Mouse (Mus musculus): Measurements from ENCODE around the gene Tmem210. TPM values are rescaled to one million over a fixed set of nuclear protein-coding genes. Genes with fewer than 3 reads are reported as not detected.

Gene Tmem210
- total and polyA plus RNA-seq, 2 experiments from 2014 or later: not detected

GRCm38 (mm10) chr2:25262795-25263622, 24.9 kb upstream of the Tmem210 start:
- H3K9me3 ChIP-seq (ENCODE audit: low read length): no peaks in the 10 kb centered on the region
- H3K27me3 ChIP-seq (ENCODE audit: insufficient read depth, low read length): peaks cover 3% of the 10 kb centered on the region; the same call in 1 of the 2 replicates
- peak overlapping the region; percentile 100 for H3K4me2 ChIP-seq (ENCODE audit: low read depth, low read length, poor library complexity, severe bottlenecking)
- H3K4me3 ChIP-seq (ENCODE audit: low read depth, low read length): peak overlapping the region; percentile 71
- ATAC-seq (ENCODE audit: low FRiP score) (peak; percentile 31), DNase-seq (ENCODE audit: low spot score) (peak; percentile 49)
- H3K4me1 ChIP-seq (ENCODE audit: insufficient read depth, low read length): peaks cover 37% of the 10 kb centered on the region
- H3K27ac ChIP-seq (ENCODE audit: low read depth, low read length): peak overlapping the region; percentile 67; the same call in 1 of the 2 replicates
- peak overlapping the region; percentile 65 for H3K9ac ChIP-seq (replicated peaks; ENCODE audit: low read length, poor library complexity, severe bottlenecking)
- TF ChIP-seq CTCF (IDR thresholded peaks at IDR 0.05): no peak
- H3K36me3 ChIP-seq (ENCODE audit: insufficient read depth, low read length): 0 out of 2 replicates have a peak, but pooled peaks cover 6% of the 10 kb centered on the region
- under 1% methylated on average over 77 of the region's 82 CpGs for WGBS

GRCm38 (mm10) chr2:25263623-25264285, 24.2 kb upstream of the Tmem210 start:
- ATAC-seq (ENCODE audit: low FRiP score) (no peak), DNase-seq (ENCODE audit: low spot score) (no peak)
- 0 out of 2 replicates have a peak, but pooled peaks cover 7% of the 10 kb centered on the region for H3K36me3 ChIP-seq (ENCODE audit: insufficient read depth, low read length)
- no peak for TF ChIP-seq CTCF (IDR thresholded peaks at IDR 0.05)
- peaks cover 37% of the 10 kb centered on the region for H3K4me1 ChIP-seq (ENCODE audit: insufficient read depth, low read length)
- peaks cover 3% of the 10 kb centered on the region; the same call in 1 of the 2 replicates for H3K27me3 ChIP-seq (ENCODE audit: insufficient read depth, low read length)
- H3K4me2 ChIP-seq (ENCODE audit: low read depth, low read length, poor library complexity, severe bottlenecking): peak overlapping the region; percentile 100
- H3K4me3 ChIP-seq (ENCODE audit: low read depth, low read length): peak overlapping the region; percentile 71
- H3K27ac ChIP-seq (ENCODE audit: low read depth, low read length): no peak overlapping the region
- 23% methylated on average over 12 of the region's 12 CpGs for WGBS
- no peaks in the 10 kb centered on the region for H3K9me3 ChIP-seq (ENCODE audit: low read length)
- peak overlapping the region; percentile 65 for H3K9ac ChIP-seq (replicated peaks; ENCODE audit: low read length, poor library complexity, severe bottlenecking)

DNA sequence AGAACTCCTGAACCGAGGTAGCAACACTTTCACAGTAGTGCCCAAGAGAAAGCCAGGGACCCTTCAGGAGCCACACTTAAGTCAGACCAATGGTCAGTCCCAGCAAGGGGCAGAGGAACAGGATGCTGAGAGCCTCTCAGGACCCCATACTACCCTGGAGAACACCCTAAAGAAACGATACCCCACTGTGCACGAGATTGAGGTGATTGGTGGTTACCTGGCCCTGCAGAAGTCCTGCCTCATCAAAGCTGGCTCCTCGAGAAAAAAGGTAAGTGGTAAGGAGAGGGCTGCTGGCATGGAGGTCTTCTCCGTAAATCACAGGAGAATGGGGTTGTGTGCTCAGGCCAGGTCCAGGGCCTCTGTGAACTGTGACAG, 23.7 kb upstream of the Tmem210 start:
- DNase-seq (ENCODE audit: low spot score) (no peak), ATAC-seq (ENCODE audit: low FRiP score) (no peak)
- Histone ChIP-seq H3K9ac (replicated peaks; ENCODE audit: low read length, poor library complexity, severe bottlenecking) (0 out of 2 replicates have a peak overlapping the region, but pooled peaks have one; percentile 65), H3K27ac (ENCODE audit: low read depth, low read length) (no peak overlapping the region), H3K27me3 (ENCODE audit: insufficient read depth, low read length) (peaks cover 3% of the 10 kb centered on the region; the same call in 1 of the 2 replicates), H3K4me2 (ENCODE audit: low read depth, low read length, poor library complexity, severe bottlenecking) (peak overlapping the region; percentile 100), H3K4me3 (ENCODE audit: low read depth, low read length) (peak overlapping the region; percentile 71), H3K4me1 (ENCODE audit: insufficient read depth, low read length) (peaks cover 37% of the 10 kb centered on the region), H3K36me3 (ENCODE audit: insufficient read depth, low read length) (peaks cover 10% of the 10 kb centered on the region), H3K9me3 (ENCODE audit: low read length) (no peaks in the 10 kb centered on the region)
- WGBS: 77% methylated on average over 5 of the region's 5 CpGs
- TF ChIP-seq CTCF (IDR thresholded peaks at IDR 0.05): no peak

DNA sequence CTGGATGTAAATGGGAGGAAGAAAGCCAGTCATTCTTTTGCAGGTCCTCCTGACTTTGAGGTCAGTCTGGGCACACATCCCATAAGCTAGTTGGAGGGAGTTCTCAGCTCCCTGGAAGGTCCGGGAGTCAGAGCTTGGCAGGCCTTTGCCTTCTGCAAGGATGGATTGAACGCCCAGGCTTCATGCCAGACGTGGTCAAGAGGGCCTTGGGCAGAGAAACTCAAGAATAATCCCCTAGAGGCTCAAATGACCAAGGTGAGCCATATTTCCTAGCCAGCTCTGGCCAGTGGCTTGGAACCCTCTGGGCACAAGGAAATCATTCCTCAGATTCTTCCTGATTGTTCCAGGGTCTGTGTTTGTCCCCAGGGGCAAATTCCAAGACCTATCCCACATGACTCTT, 23.1 kb upstream of the Tmem210 start:
- no peak for ATAC-seq (ENCODE audit: low FRiP score)
- Histone ChIP-seq H3K4me3 (ENCODE audit: low read depth, low read length) (no peak overlapping the region; the same call in 1 of the 2 replicates), H3K27me3 (ENCODE audit: insufficient read depth, low read length) (peaks cover 3% of the 10 kb centered on the region; the same call in 1 of the 2 replicates), H3K4me2 (ENCODE audit: low read depth, low read length, poor library complexity, severe bottlenecking) (peak overlapping the region; percentile 100), H3K9me3 (ENCODE audit: low read length) (no peaks in the 10 kb centered on the region), H3K27ac (ENCODE audit: low read depth, low read length) (no peak overlapping the region), H3K4me1 (ENCODE audit: insufficient read depth, low read length) (peaks cover 37% of the 10 kb centered on the region), H3K36me3 (ENCODE audit: insufficient read depth, low read length) (peaks cover 16% of the 10 kb centered on the region), H3K9ac (replicated peaks; ENCODE audit: low read length, poor library complexity, severe bottlenecking) (no peak overlapping the region)
- TF ChIP-seq CTCF (IDR thresholded peaks at IDR 0.05): no peak
- 75% methylated on average over 3 of the region's 3 CpGs for WGBS
- DNase-seq (ENCODE audit: low spot score): peak; percentile 47

GRCm38 (mm10) chr2:25265897-25266656, 21.9 kb upstream of the Tmem210 start:
- peak overlapping the region; percentile 9; the same call in 1 of the 2 replicates for H3K4me3 ChIP-seq (ENCODE audit: low read depth, low read length)
- DNase-seq (ENCODE audit: low spot score): peak; percentile 85
- H3K27me3 ChIP-seq (ENCODE audit: insufficient read depth, low read length): peaks cover 3% of the 10 kb centered on the region; the same call in 1 of the 2 replicates

More at GRCm38 (mm10) chr2:25265897-25266656, 21.9 kb upstream of the Tmem210 start:
- peaks cover 27% of the 10 kb centered on the region for H3K36me3 ChIP-seq (ENCODE audit: insufficient read depth, low read length)
- TF ChIP-seq CTCF (IDR thresholded peaks at IDR 0.05): no peak
- WGBS: 67% methylated on average over 6 of the region's 6 CpGs
- no peak for ATAC-seq (ENCODE audit: low FRiP score)
- H3K9me3 ChIP-seq (ENCODE audit: low read length): no peaks in the 10 kb centered on the region
- 0 out of 2 replicates have a peak overlapping the region, but pooled peaks have one; percentile 26 for H3K9ac ChIP-seq (replicated peaks; ENCODE audit: low read length, poor library complexity, severe bottlenecking)
- no peak overlapping the region for H3K27ac ChIP-seq (ENCODE audit: low read depth, low read length)
- peak overlapping the region; percentile 41 for H3K4me2 ChIP-seq (ENCODE audit: low read depth, low read length, poor library complexity, severe bottlenecking)
- peaks cover 40% of the 10 kb centered on the region for H3K4me1 ChIP-seq (ENCODE audit: insufficient read depth, low read length)

All from midbrain, postnatal 0 days (tissue).